Mouse (Mus musculus) neural tube, embryonic 15.5 days (tissue): ENCODE results near the gene Vkorc1l1. TPM values are rescaled to one million over a fixed set of nuclear protein-coding genes. Genes with fewer than 3 reads are reported as not detected.

ENCODE experiments used
- ATAC-seq: fragments of 200-750 bp; cut with Nextera tagmentation; 2 replicates; pipeline ENCODE4 v1.8.0; 2017; ENCODE audit warnings: mild to moderate bottlenecking, moderate TSS enrichment, moderate library complexity; ENCODE audit not compliant: low FRiP score
- H3K27ac ChIP-seq: fragments of 300-500 bp; sonication (generic); replicated peaks from 2 replicates; pipeline ENCODE4 v1.5.1; 2015; ENCODE audit warnings: mild to moderate bottlenecking, inconsistent platforms
- H3K27me3 ChIP-seq: fragments of 300-500 bp; sonication (generic); replicated peaks from 2 replicates; pipeline ENCODE4 v1.6.1; 2015; ENCODE audit warnings: inconsistent platforms
- H3K36me3 ChIP-seq: fragments of 300-500 bp; sonication (generic); 2 replicates; pipeline ENCODE4 v1.6.1; 2015; ENCODE audit warnings: inconsistent platforms
- H3K4me1 ChIP-seq: fragments of 300-500 bp; sonication (generic); 2 replicates; pipeline ENCODE4 v1.6.1; 2015; ENCODE audit warnings: inconsistent platforms
- H3K4me2 ChIP-seq: fragments of 300-500 bp; sonication (generic); 2 replicates; pipeline ENCODE4 v1.6.1; 2015; ENCODE audit warnings: inconsistent platforms, mild to moderate bottlenecking, moderate library complexity
- H3K4me3 ChIP-seq: fragments of 300-500 bp; sonication (generic); replicated peaks from 2 replicates; pipeline ENCODE4 v1.5.1; 2015; ENCODE audit warnings: mild to moderate bottlenecking, inconsistent platforms
- H3K9ac ChIP-seq: fragments of 300-500 bp; sonication (generic); replicated peaks from 2 replicates; pipeline ENCODE4 v1.6.1; 2015; ENCODE audit warnings: mild to moderate bottlenecking, inconsistent platforms
- H3K9me3 ChIP-seq: fragments of 300-500 bp; sonication (generic); replicated peaks from 2 replicates; pipeline ENCODE4 v1.6.1; 2016; ENCODE audit warnings: inconsistent platforms
- WGBS: fragments of 180-500 bp; shearing (Covaris S2); methylation state at CpG from one replicate; pipeline ENCODE4 v1.1.7; 2015; ENCODE audit warnings: mixed read lengths; 5-methylcytosine and 5-hydroxymethylcytosine counted together
- polyA plus RNA-seq: library from polyadenylated mRNA; unstranded; fragments of >200 nt; fragmentation: Nextera tagmentation; extraction: Ambion mirVana; gene quantifications from 2 replicates; pipeline ENCODE4 v1.2.1, GENCODE M21; 2015

The Vkorc1l1 gene
- polyA plus RNA-seq, 1 experiment from 2014 or later: 30.5 TPM

DNA sequence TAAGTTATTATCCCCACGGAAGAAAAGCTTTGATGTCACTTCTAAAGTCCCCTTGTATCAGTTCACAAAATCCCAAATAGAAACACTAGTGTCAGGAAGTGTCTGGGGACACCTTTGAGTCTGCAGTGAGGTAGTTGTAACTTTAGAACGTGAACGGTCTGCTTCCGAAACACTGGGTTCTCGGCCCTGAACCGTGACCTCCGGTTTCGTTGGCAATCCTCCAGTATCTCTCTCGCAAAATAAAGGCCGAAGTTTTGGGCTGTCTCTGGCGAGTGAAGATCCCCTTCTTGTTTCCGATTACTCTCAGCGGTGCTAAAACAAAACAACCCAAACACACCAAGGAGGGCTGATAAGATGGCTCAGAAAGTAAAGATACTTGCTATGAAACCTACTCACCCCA, 47.6 kb downstream of the Vkorc1l1 start:
- H3K9ac ChIP-seq: no peak overlapping the region
- no peak for ATAC-seq

GRCm38 (mm10) chr5:129991898-129992297, 50.1 kb downstream of the Vkorc1l1 start:
- no peak for ATAC-seq
- Histone ChIP-seq H3K27me3 (no peaks in the 10 kb centered on the region), H3K36me3 (no peaks in the 10 kb centered on the region; the same call in none of the 2 replicates), H3K9ac (no peak overlapping the region), H3K9me3 (no peaks in the 10 kb centered on the region), H3K4me3 (no peak overlapping the region), H3K4me2 (no peak overlapping the region), H3K4me1 (no peaks in the 10 kb centered on the region), H3K27ac (no peak overlapping the region)
- WGBS: 96% methylated on average over 5 of the region's 5 CpGs

More for the DNA sequence above, 47.6 kb downstream of the Vkorc1l1 start:
- WGBS: 75% methylated on average over 13 of the region's 13 CpGs
- Histone ChIP-seq H3K27ac (no peak overlapping the region), H3K4me2 (no peak overlapping the region), H3K27me3 (no peaks in the 10 kb centered on the region), H3K4me1 (no peaks in the 10 kb centered on the region), H3K36me3 (no peaks in the 10 kb centered on the region; the same call in none of the 2 replicates), H3K9me3 (no peaks in the 10 kb centered on the region), H3K4me3 (no peak overlapping the region)

DNA sequence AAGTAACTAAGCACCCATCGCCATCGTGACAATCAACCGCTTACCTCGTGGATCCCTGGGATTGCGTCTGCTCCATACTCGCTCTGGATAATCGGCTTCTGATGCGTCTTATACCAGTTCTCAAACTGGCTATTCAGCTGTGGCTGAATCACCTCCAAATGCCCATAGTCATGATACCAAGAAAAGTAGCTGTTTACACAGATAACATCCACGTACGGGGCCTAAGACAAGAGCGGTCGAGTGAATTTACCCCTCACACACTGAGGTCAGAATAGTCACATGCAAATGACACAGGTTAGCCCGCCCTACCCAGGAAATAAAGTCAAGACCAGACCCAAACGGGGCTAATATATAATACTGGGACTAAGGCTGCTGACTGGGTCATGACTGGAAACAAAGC, 51.6 kb downstream of the Vkorc1l1 start:
- H3K9ac ChIP-seq: no peak overlapping the region
- no peaks in the 10 kb centered on the region for H3K9me3 ChIP-seq
- ATAC-seq: no peak
- H3K4me1 ChIP-seq: no peaks in the 10 kb centered on the region
- WGBS: 93% methylated on average over 14 of the region's 14 CpGs
- no peak overlapping the region for H3K4me2 ChIP-seq
- no peaks in the 10 kb centered on the region for H3K27me3 ChIP-seq
- no peak overlapping the region for H3K27ac ChIP-seq
- H3K4me3 ChIP-seq: no peak overlapping the region
- H3K36me3 ChIP-seq: no peaks in the 10 kb centered on the region; the same call in none of the 2 replicates

DNA sequence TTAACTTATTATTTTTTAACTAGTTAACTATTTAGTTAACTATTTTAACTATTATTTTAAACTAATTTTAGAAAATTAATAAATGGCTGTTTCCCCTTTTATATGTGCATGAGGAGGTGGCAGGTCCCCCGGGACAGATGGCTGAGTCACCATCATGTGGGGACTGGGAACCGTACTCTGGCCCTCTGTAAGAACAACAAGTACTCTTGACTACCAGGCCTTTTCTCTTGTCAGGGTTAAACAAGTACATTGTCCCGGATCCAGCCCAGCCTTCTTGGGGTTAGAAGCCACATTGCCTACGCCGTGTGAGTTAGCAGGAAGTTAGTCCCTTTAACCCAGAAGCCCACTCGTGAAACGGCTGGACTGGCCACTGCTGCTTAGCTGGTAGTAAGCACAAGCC, 53.2 kb downstream of the Vkorc1l1 start:
- Histone ChIP-seq H3K9me3 (no peaks in the 10 kb centered on the region), H3K27me3 (no peaks in the 10 kb centered on the region), H3K4me2 (no peak overlapping the region), H3K9ac (no peak overlapping the region), H3K36me3 (no peaks in the 10 kb centered on the region; the same call in 1 of the 2 replicates), H3K27ac (no peak overlapping the region), H3K4me1 (no peaks in the 10 kb centered on the region), H3K4me3 (no peak overlapping the region)
- 94% methylated on average over 7 of the region's 7 CpGs for WGBS
- no peak for ATAC-seq

DNA sequence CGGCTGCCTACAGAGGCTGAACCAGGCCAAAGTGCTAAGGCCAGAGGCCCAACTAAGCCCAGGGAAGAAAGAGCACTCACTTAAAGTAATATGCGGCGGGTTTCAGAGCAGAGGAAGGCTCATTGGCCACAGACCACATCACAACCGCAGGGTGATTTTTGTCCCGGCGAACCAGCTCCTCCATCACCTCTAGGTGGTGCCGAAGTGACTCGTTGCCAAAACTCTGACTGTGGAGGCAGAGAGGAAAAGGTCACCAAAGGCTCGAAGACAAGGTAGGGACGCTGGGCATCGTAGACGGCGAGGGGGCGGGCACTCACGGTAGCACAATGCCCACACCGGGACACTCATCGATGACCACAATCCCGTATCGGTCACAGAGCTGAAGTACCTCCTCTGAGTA, 55.9 kb downstream of the Vkorc1l1 start:
- H3K27ac ChIP-seq: no peak overlapping the region
- no peaks in the 10 kb centered on the region for H3K9me3 ChIP-seq
- no peak overlapping the region for H3K4me2 ChIP-seq
- no peaks in the 10 kb centered on the region for H3K27me3 ChIP-seq
- WGBS: 68% methylated on average over 19 of the region's 19 CpGs
- no peak for ATAC-seq
- H3K36me3 ChIP-seq: no peaks in the 10 kb centered on the region
- H3K4me1 ChIP-seq: peaks cover 14% of the 10 kb centered on the region
- H3K4me3 ChIP-seq: no peak overlapping the region
- H3K9ac ChIP-seq: no peak overlapping the region

DNA sequence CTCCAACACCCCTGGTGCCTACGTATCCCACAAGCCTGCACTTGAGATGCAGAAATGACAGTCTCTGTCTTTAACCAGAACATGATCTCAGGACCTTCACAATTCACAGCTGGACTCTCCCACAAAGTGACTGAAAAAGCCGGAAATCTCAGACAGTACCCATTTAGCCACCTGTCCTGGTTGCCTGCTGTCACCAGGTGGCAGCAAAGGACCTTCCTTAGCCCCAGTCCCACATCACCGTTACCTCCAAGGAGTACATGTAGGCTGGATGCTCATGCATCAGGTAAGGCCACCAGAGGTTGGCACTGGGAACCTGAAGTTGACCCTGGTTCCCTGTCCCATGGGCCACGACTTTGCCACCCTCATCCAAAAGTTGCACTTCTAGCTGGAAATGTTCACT, 57.3 kb downstream of the Vkorc1l1 start:
- H3K27me3 ChIP-seq: no peaks in the 10 kb centered on the region
- ATAC-seq: no peak
- no peak overlapping the region for H3K4me3 ChIP-seq
- H3K9me3 ChIP-seq: no peaks in the 10 kb centered on the region
- no peak overlapping the region for H3K4me2 ChIP-seq
- WGBS: 38% methylated on average over 4 of the region's 4 CpGs
- peaks cover 20% of the 10 kb centered on the region for H3K4me1 ChIP-seq
- H3K27ac ChIP-seq: no peak overlapping the region
- no peak overlapping the region for H3K9ac ChIP-seq
- no peaks in the 10 kb centered on the region for H3K36me3 ChIP-seq

- Histone ChIP-seq H3K27ac (no peak overlapping the region), H3K9ac (no peak overlapping the region), H3K9me3 (no peaks in the 10 kb centered on the region), H3K4me2 (no peak overlapping the region), H3K27me3 (no peaks in the 10 kb centered on the region), H3K36me3 (no peaks in the 10 kb centered on the region), H3K4me3 (no peak overlapping the region), H3K4me1 (peaks cover 20% of the 10 kb centered on the region)
- 93% methylated on average over 12 of the region's 12 CpGs for WGBS
- no peak for ATAC-seq
Measured at GRCm38 (mm10) chr5:130000735-130001134, 59.0 kb downstream of the Vkorc1l1 start.

GRCm38 (mm10) chr5:130001356-130001987, 59.7 kb downstream of the Vkorc1l1 start:
- Histone ChIP-seq H3K27ac (no peak overlapping the region), H3K4me1 (peaks cover 20% of the 10 kb centered on the region), H3K9me3 (no peaks in the 10 kb centered on the region), H3K4me3 (peak overlapping the region; percentile 56), H3K27me3 (no peaks in the 10 kb centered on the region), H3K9ac (peak overlapping the region; percentile 69; the same call in 1 of the 2 replicates), H3K4me2 (peak overlapping the region; percentile 74), H3K36me3 (no peaks in the 10 kb centered on the region)
- ATAC-seq: no peak
- WGBS: 72% methylated on average over 5 of the region's 5 CpGs

- peaks cover 20% of the 10 kb centered on the region for H3K4me1 ChIP-seq
- H3K4me3 ChIP-seq: peak within 1 kb of the TSS; percentile 56
- no peaks in the 10 kb centered on the region for H3K9me3 ChIP-seq
- peak; percentile 91 for ATAC-seq
- 1% methylated on average over 39 of the region's 39 CpGs for WGBS
- H3K27me3 ChIP-seq: no peaks in the 10 kb centered on the region
- H3K4me2 ChIP-seq: peak within 1 kb of the TSS; percentile 74
- no peaks in the 10 kb centered on the region for H3K36me3 ChIP-seq
- peak within 1 kb of the TSS; percentile 69 for H3K9ac ChIP-seq
- H3K27ac ChIP-seq: peak within 1 kb of the TSS; percentile 54
Measured at GRCm38 (mm10) chr5:130002301-130003146, 60.8 kb downstream of the Vkorc1l1 start, which contains the start of gene Gusb. Gene Gusb (minus strand): TSS chr5:130003049.

DNA sequence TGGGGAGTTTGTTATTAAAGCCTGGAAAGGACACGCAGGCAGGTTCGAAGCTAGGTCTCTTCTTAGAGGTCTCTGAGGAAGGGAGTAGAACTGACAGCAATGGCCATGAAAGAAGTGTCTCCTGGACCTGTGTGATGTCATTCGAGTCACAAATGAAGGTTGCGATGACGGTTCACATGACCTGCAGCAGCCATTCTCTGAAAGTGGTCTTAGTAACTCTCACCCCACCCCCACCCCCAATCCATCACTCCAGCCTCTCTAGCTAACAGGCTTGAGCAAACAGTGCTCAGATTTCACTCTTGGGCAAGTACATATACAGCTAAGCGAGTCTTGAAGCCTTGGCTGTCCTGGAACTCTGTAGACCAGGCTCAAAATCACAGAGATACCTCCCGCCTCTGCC, 61.5 kb downstream of the Vkorc1l1 start:
- Histone ChIP-seq H3K27me3 (no peaks in the 10 kb centered on the region), H3K36me3 (no peaks in the 10 kb centered on the region), H3K4me3 (peak overlapping the region; percentile 56), H3K4me2 (peak overlapping the region; percentile 74), H3K27ac (peak overlapping the region; percentile 54; the same call in 1 of the 2 replicates), H3K9me3 (no peaks in the 10 kb centered on the region), H3K9ac (peak overlapping the region; percentile 69; the same call in 1 of the 2 replicates), H3K4me1 (peaks cover 20% of the 10 kb centered on the region)
- no peak for ATAC-seq
- 69% methylated on average over 7 of the region's 7 CpGs for WGBS

- Histone ChIP-seq H3K9me3 (0 out of 2 replicates have a peak, but pooled peaks cover 4% of the 10 kb centered on the region), H3K27me3 (no peaks in the 10 kb centered on the region), H3K4me1 (peaks cover 6% of the 10 kb centered on the region; the same call in 1 of the 2 replicates), H3K9ac (no peak overlapping the region), H3K36me3 (peaks cover 18% of the 10 kb centered on the region), H3K27ac (no peak overlapping the region), H3K4me2 (no peak overlapping the region), H3K4me3 (no peak overlapping the region)
- WGBS: 93% methylated on average over 1 of the region's 1 CpGs
- ATAC-seq: no peak
Measured at GRCm38 (mm10) chr5:130007344-130007743, 65.6 kb downstream of the Vkorc1l1 start.
